Mouse (Mus musculus): ENCODE results near the gene Aknad1. TPM values are rescaled to one million over a fixed set of nuclear protein-coding genes. Genes with fewer than 3 reads are reported as not detected.

The Aknad1 gene
- polyA plus RNA-seq, 1 experiment: not detected

- Histone ChIP-seq H3K4me3 (ENCODE audit: low read depth, low read length) (no peak overlapping the region), H3K27me3 (ENCODE audit: control insufficient read depth, insufficient read depth, low read length) (no peaks in the 10 kb centered on the region), H3K4me1 (ENCODE audit: control insufficient read depth, insufficient read depth, insufficient read length, low read length) (peaks cover 7% of the 10 kb centered on the region; the same call in 1 of the 2 replicates), H3K27ac (ENCODE audit: insufficient read depth, low read depth, low read length) (no peak overlapping the region), H3K36me3 (ENCODE audit: control insufficient read depth, insufficient read depth, low read length) (no peaks in the 10 kb centered on the region)
- 47% methylated on average over 9 of the region's 9 CpGs for WGBS
- TF ChIP-seq CTCF (IDR thresholded peaks at IDR 0.05; ENCODE audit: extremely low read depth, insufficient read length, insufficient replicate concordance, low read depth, low read length) (no peak), POLR2A (IDR thresholded peaks at IDR 0.05; ENCODE audit: low read depth, low read length) (no peak)
Observed at GRCm38 (mm10) chr3:108757570-108757969, 18.1 kb downstream of the Aknad1 start.

- Histone ChIP-seq H3K4me3 (ENCODE audit: low read depth, low read length) (no peak overlapping the region), H3K27me3 (ENCODE audit: control insufficient read depth, insufficient read depth, low read length) (no peaks in the 10 kb centered on the region), H3K36me3 (ENCODE audit: control insufficient read depth, insufficient read depth, low read length) (no peaks in the 10 kb centered on the region), H3K27ac (ENCODE audit: insufficient read depth, low read depth, low read length) (no peak overlapping the region), H3K4me1 (ENCODE audit: control insufficient read depth, insufficient read depth, insufficient read length, low read length) (peaks cover 9% of the 10 kb centered on the region; the same call in 1 of the 2 replicates)
- TF ChIP-seq POLR2A (IDR thresholded peaks at IDR 0.05; ENCODE audit: low read depth, low read length): no peak
- 70% methylated on average over 11 of the region's 11 CpGs for WGBS
Observed at GRCm38 (mm10) chr3:108759566-108760420, 20.3 kb downstream of the Aknad1 start.

- no peak overlapping the region for H3K27ac ChIP-seq (ENCODE audit: insufficient read depth, low read depth, low read length)
- 74% methylated on average over 7 of the region's 7 CpGs for WGBS
- no peaks in the 10 kb centered on the region for H3K27me3 ChIP-seq (ENCODE audit: control insufficient read depth, insufficient read depth, low read length)
- H3K4me1 ChIP-seq (ENCODE audit: control insufficient read depth, insufficient read depth, insufficient read length, low read length): peaks cover 15% of the 10 kb centered on the region
- TF ChIP-seq POLR2A (IDR thresholded peaks at IDR 0.05; ENCODE audit: low read depth, low read length) (no peak), CTCF (IDR thresholded peaks at IDR 0.05; ENCODE audit: extremely low read depth, insufficient read length, insufficient replicate concordance, low read depth, low read length) (no peak)
- no peaks in the 10 kb centered on the region for H3K36me3 ChIP-seq (ENCODE audit: control insufficient read depth, insufficient read depth, low read length)
- H3K4me3 ChIP-seq (ENCODE audit: low read depth, low read length): no peak overlapping the region
Observed at GRCm38 (mm10) chr3:108762597-108763111, 23.2 kb downstream of the Aknad1 start.

GRCm38 (mm10) chr3:108763691-108764090, 24.2 kb downstream of the Aknad1 start:
- TF ChIP-seq POLR2A (IDR thresholded peaks at IDR 0.05; ENCODE audit: low read depth, low read length) (no peak), CTCF (IDR thresholded peaks at IDR 0.05; ENCODE audit: extremely low read depth, insufficient read length, insufficient replicate concordance, low read depth, low read length) (no peak)
- no peaks in the 10 kb centered on the region for H3K36me3 ChIP-seq (ENCODE audit: control insufficient read depth, insufficient read depth, low read length)
- H3K27ac ChIP-seq (ENCODE audit: insufficient read depth, low read depth, low read length): no peak overlapping the region
- H3K4me3 ChIP-seq (ENCODE audit: low read depth, low read length): no peak overlapping the region
- 38% methylated on average over 2 of the region's 2 CpGs for WGBS
- peaks cover 15% of the 10 kb centered on the region for H3K4me1 ChIP-seq (ENCODE audit: control insufficient read depth, insufficient read depth, insufficient read length, low read length)
- H3K27me3 ChIP-seq (ENCODE audit: control insufficient read depth, insufficient read depth, low read length): no peaks in the 10 kb centered on the region

GRCm38 (mm10) chr3:108764976-108765375, 25.5 kb downstream of the Aknad1 start:
- TF ChIP-seq CTCF (IDR thresholded peaks at IDR 0.05; ENCODE audit: extremely low read depth, insufficient read length, insufficient replicate concordance, low read depth, low read length): no peak
- no peak for TF ChIP-seq POLR2A (IDR thresholded peaks at IDR 0.05; ENCODE audit: low read depth, low read length)
- Histone ChIP-seq H3K27ac (ENCODE audit: insufficient read depth, low read depth, low read length) (peak overlapping the region; percentile 17; the same call in 1 of the 2 replicates), H3K4me1 (ENCODE audit: control insufficient read depth, insufficient read depth, insufficient read length, low read length) (peaks cover 20% of the 10 kb centered on the region), H3K36me3 (ENCODE audit: control insufficient read depth, insufficient read depth, low read length) (no peaks in the 10 kb centered on the region), H3K4me3 (ENCODE audit: low read depth, low read length) (no peak overlapping the region), H3K27me3 (ENCODE audit: control insufficient read depth, insufficient read depth, low read length) (no peaks in the 10 kb centered on the region)
- WGBS: 11% methylated on average over 7 of the region's 7 CpGs

GRCm38 (mm10) chr3:108765476-108765875, 26.0 kb downstream of the Aknad1 start:
- no peaks in the 10 kb centered on the region for H3K27me3 ChIP-seq (ENCODE audit: control insufficient read depth, insufficient read depth, low read length)
- H3K36me3 ChIP-seq (ENCODE audit: control insufficient read depth, insufficient read depth, low read length): no peaks in the 10 kb centered on the region
- no peak for TF ChIP-seq CTCF (IDR thresholded peaks at IDR 0.05; ENCODE audit: extremely low read depth, insufficient read length, insufficient replicate concordance, low read depth, low read length)
- TF ChIP-seq POLR2A (IDR thresholded peaks at IDR 0.05; ENCODE audit: low read depth, low read length): no peak
- no peak overlapping the region for H3K27ac ChIP-seq (ENCODE audit: insufficient read depth, low read depth, low read length)
- H3K4me3 ChIP-seq (ENCODE audit: low read depth, low read length): no peak overlapping the region
- peaks cover 24% of the 10 kb centered on the region for H3K4me1 ChIP-seq (ENCODE audit: control insufficient read depth, insufficient read depth, insufficient read length, low read length)
- WGBS: 95% methylated on average over 7 of the region's 7 CpGs

- TF ChIP-seq CTCF (IDR thresholded peaks at IDR 0.05; ENCODE audit: extremely low read depth, insufficient read length, insufficient replicate concordance, low read depth, low read length) (no peak), POLR2A (IDR thresholded peaks at IDR 0.05; ENCODE audit: low read depth, low read length) (no peak)
- no peak overlapping the region for H3K4me3 ChIP-seq (ENCODE audit: low read depth, low read length)
- no peaks in the 10 kb centered on the region for H3K27me3 ChIP-seq (ENCODE audit: control insufficient read depth, insufficient read depth, low read length)
- no peaks in the 10 kb centered on the region for H3K36me3 ChIP-seq (ENCODE audit: control insufficient read depth, insufficient read depth, low read length)
- 88% methylated on average over 7 of the region's 7 CpGs for WGBS
- H3K27ac ChIP-seq (ENCODE audit: insufficient read depth, low read depth, low read length): no peak overlapping the region
- H3K4me1 ChIP-seq (ENCODE audit: control insufficient read depth, insufficient read depth, insufficient read length, low read length): peaks cover 27% of the 10 kb centered on the region
Observed at GRCm38 (mm10) chr3:108766943-108767342, 27.5 kb downstream of the Aknad1 start.
